Mouse (Mus musculus) frontal cortex, postnatal 10 days (tissue): Measurements from ENCODE around the gene Grik1.

Source experiments
- DNase-seq, 2 experiments: peaks; one replicate each; pipeline ENCODE4 v3.0.0; 2022; ENCODE audit warnings: low spot score in 2 of 2, mixed read lengths in 1 of 2

Gene Grik1

DNA sequence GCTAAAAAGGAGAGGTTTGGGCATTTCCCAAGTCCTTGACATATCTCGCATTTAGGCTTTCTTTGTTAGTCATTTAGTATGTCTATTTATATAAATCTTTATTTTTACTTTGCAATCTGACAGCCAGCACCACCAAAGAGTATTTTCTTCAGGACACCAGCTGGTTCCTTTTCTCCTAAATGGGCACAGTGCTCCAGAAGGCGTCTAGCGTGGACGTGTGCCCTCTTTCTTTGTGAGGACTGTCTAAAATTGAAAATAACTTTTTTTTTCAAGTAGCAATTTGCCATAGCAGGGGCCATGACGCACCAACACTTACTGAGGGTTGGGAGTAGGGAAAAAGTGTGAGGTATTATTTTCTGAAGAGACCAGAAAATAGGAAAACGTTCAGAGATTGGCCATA is 425.5 kb downstream of the Grik1 start:
- DNase-seq = no peak

GRCm38 (mm10) chr16:87861722-87862121 is 428.3 kb downstream of the Grik1 start:
- DNase-seq = no peak

- DNase-seq = no peak
These were observed 436.5 kb downstream of the Grik1 start for GRCm38 (mm10) chr16:87853451-87854085.

DNA sequence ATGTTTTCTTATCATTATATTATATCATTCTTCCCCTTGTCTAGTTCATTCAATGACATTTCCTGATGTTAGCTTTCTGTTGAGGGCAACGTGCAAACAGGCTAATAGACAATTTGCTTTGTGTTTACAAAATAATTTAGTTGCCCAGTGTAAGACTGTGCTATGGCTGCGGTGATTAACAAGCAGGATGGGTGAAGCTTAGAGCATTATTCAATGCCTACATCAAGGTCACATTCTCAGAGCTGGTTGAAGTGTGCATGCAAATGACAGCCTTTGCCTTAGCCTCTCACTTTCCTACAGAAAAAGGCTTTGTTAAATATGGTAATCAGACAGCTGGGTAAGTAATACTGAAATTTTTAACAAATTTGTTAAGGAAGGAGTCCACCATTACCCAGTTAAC is 438.5 kb downstream of the Grik1 start:
- no peak for DNase-seq

DNA sequence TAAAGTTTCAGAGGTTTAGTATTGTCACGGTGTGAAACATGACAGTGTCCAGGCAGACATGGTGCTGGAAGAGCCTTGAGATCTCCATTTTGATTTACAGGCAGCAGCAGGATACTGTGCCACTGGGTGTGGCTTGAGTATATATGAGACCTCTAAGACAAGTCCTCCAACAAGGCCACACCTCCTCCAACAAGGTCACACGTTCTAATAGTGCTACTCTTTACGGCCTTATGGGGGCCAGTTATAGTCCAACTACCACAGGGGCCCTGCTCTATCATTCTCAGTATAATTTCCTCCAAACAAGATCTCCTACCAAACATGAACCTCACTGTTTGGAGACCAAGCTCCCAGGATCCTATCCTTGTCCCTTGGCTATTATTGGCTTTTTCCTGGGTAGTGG is 441.3 kb downstream of the Grik1 start:
- no peak for DNase-seq
